ENCODE assay signal across 8 mouse cellular contexts in the genomic region with DNA sequence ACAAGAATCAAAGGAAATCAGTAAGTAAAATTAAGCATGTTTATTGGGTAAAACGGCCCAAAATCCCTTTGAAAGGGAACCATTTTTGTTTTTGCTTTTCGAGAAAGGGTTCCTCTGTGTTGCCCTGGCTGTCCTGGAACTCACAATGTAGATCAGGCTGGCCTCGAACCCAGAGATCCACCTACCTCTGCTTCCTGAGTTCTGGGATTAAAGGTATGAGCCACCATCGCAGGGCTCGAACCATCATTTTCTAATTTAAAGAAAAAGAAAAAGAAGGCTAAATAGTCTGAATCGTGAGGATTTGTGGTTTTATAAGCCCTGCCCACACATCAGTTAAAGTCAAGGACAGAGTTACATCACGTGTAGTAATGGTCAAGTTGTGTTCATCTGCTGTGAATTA. TPM values are rescaled to one million over a fixed set of nuclear protein-coding genes. Genes with fewer than 3 reads are reported as not detected.
DNase-seq lines count a peak whose midpoint lies in the region; ATAC-seq and TF ChIP-seq lines count a peak whose summit lies in the region.

No protein-coding gene starts in this region.

- H3K9me3 ChIP-seq in forebrain, embryonic 14.5 days (replicated peaks; ENCODE audit: control insufficient read depth, low read length) = no peaks in the 10 kb centered on the region
- H3K9me3 ChIP-seq in liver, embryonic 15.5 days (replicated peaks) = peaks cover 4% of the 10 kb centered on the region; the same call in 1 of the 2 replicates

- intact Hi-C loops in gastrocnemius, adult 2 months (cut with DNase I) = loop anchor here (5.0 kb wide), 1 partner anchor 154 kb away; the partner anchor contains the start of gene Pcyt1a

- H3K4me2 ChIP-seq in forebrain, embryonic 14.5 days (ENCODE audit: low read length) = peak overlapping the region; percentile 50
- H3K4me2 ChIP-seq in liver, embryonic 15.5 days = peak overlapping the region; percentile 68

- peaks cover 11% of the 10 kb centered on the region for H3K36me3 ChIP-seq in forebrain, embryonic 14.5 days (ENCODE audit: control insufficient read depth, insufficient read depth, low read length)
- peaks cover 26% of the 10 kb centered on the region for H3K36me3 ChIP-seq in liver, embryonic 15.5 days (replicated peaks)

- H3K27ac ChIP-seq in gastrocnemius, adult 2 months = peak overlapping the region; percentile 98
- no peak overlapping the region for H3K27ac ChIP-seq in forebrain, embryonic 14.5 days (ENCODE audit: low read depth, low read length)
- peak overlapping the region; percentile 96 for H3K27ac ChIP-seq in liver, embryonic 15.5 days (replicated peaks)

- TF ChIP-seq CTCF in gastrocnemius, adult 2 months (IDR thresholded peaks at IDR 0.05) = no peak

- H3K9ac ChIP-seq in forebrain, embryonic 14.5 days (ENCODE audit: low read length) = peak overlapping the region; percentile 87
- H3K9ac ChIP-seq in liver, embryonic 15.5 days = peak overlapping the region; percentile 94

- H3K4me3 ChIP-seq in gastrocnemius, adult 2 months = peak overlapping the region; percentile 98
- peak overlapping the region; percentile 84 for H3K4me3 ChIP-seq in forebrain, embryonic 14.5 days (ENCODE audit: low read depth, low read length)
- H3K4me3 ChIP-seq in liver, embryonic 15.5 days (replicated peaks) = peak overlapping the region; percentile 97

- DNase-seq in gastrocnemius, adult 2 months = no peak
- DNase-seq in gastrocnemius, adult 8-10 months (ENCODE audit: low spot score in 2 of 2) = no peak
- DNase-seq in A20 (ENCODE audit: low read depth, low spot score) = peak; percentile 52
- DNase-seq in forebrain, embryonic 14.5 days (ENCODE audit: low spot score) = no peak
- DNase-seq in frontal cortex, postnatal 14 days (ENCODE audit: low spot score in 2 of 2) = no peak
- DNase-seq in cerebellum, adult 18-20 months = no peak

- no peaks in the 10 kb centered on the region for H3K27me3 ChIP-seq in forebrain, embryonic 14.5 days (replicated peaks; ENCODE audit: control insufficient read depth, insufficient read depth, low read length)
- no peaks in the 10 kb centered on the region for H3K27me3 ChIP-seq in liver, embryonic 15.5 days

- H3K4me1 ChIP-seq in forebrain, embryonic 14.5 days (ENCODE audit: control insufficient read depth, insufficient read depth, low read length) = peaks cover 12% of the 10 kb centered on the region
- peaks cover 45% of the 10 kb centered on the region for H3K4me1 ChIP-seq in liver, embryonic 15.5 days (replicated peaks)

- ATAC-seq in forebrain, embryonic 14.5 days = no peak
- no peak for ATAC-seq in liver, embryonic 15.5 days (ENCODE audit: insufficient read depth)
- no peak for ATAC-seq in megakaryocyte progenitor cell, adult 5-6 weeks (replicated peaks; ENCODE audit: poor library complexity)

- 52% methylated on average over 7 of the region's 7 CpGs for WGBS in forebrain, embryonic 14.5 days
- 19% methylated on average over 7 of the region's 7 CpGs for whole genome bisulfite sequencing in liver, embryonic 15.5 days (ENCODE audit: insufficient replicate concordance)

RNA-seq across cellular contexts. Expression of gene Rnf168, which starts 1.1 kb away (rescaled TPM):
- 10 to 100 TPM in 1 of 2 experiments, 1 to 10 TPM in 1; 8.6 to 10.5 TPM for total RNA-seq in gastrocnemius, adult 2 months (2021)
- 10 to 100 TPM in 2 of 4 experiments, 1 to 10 TPM in 2; 8.5 to 11.7 (median 10.2) TPM for total RNA-seq in gastrocnemius, adult 8-10 months (2022)
- 21.0 and 23.0 TPM in 2 replicates for polyA plus RNA-seq in forebrain, embryonic 14.5 days (2014; fragmentation: Nextera tagmentation; extraction: Ambion mirVana)
- polyA plus RNA-seq in liver, embryonic 15.5 days (2015; fragmentation: Nextera tagmentation; extraction: Ambion mirVana) = 14.5 and 15.6 TPM in 2 replicates
- 17.1 and 18.2 TPM in 2 replicates for total RNA-seq in megakaryocyte progenitor cell, adult 5-6 weeks (2015)
- total RNA-seq in megakaryocyte progenitor cell, adult 5-6 weeks (2017) = 58.3 and 65.7 TPM in 2 replicates

RNA-seq across cellular contexts. Expression of gene Smco1, which starts 7.1 kb away (rescaled TPM):
- total RNA-seq in gastrocnemius, adult 2 months (2021) = 10 to 100 TPM; 59.1 to 76.9 TPM
- 10 to 100 TPM; 55.5 to 79.7 (median 66.0) TPM for total RNA-seq in gastrocnemius, adult 8-10 months (2022)
- not detected in 2 replicates for polyA plus RNA-seq in forebrain, embryonic 14.5 days (2014; fragmentation: Nextera tagmentation; extraction: Ambion mirVana)
- not detected in 2 replicates for polyA plus RNA-seq in liver, embryonic 15.5 days (2015; fragmentation: Nextera tagmentation; extraction: Ambion mirVana)
- total RNA-seq in megakaryocyte progenitor cell, adult 5-6 weeks (2015) = not detected in 2 replicates
- not detected in 2 replicates for total RNA-seq in megakaryocyte progenitor cell, adult 5-6 weeks (2017)

RNA-seq across cellular contexts. Expression of gene Wdr53, which starts 31.4 kb away (rescaled TPM):
- total RNA-seq in gastrocnemius, adult 2 months (2021) = 1 to 10 TPM; 6.2 to 7.8 TPM
- 1 to 10 TPM; 5.5 to 8.0 (median 6.5) TPM for total RNA-seq in gastrocnemius, adult 8-10 months (2022)
- polyA plus RNA-seq in forebrain, embryonic 14.5 days (2014; fragmentation: Nextera tagmentation; extraction: Ambion mirVana) = 15.8 and 16.5 TPM in 2 replicates
- 10.3 and 11.1 TPM in 2 replicates for polyA plus RNA-seq in liver, embryonic 15.5 days (2015; fragmentation: Nextera tagmentation; extraction: Ambion mirVana)
- 9.5 and 9.9 TPM in 2 replicates for total RNA-seq in megakaryocyte progenitor cell, adult 5-6 weeks (2015)
- total RNA-seq in megakaryocyte progenitor cell, adult 5-6 weeks (2017) = 19.6 and 21.6 TPM in 2 replicates

RNA-seq across cellular contexts. Expression of gene Fbxo45, which starts 31.4 kb away (rescaled TPM):
- 10 to 100 TPM; 15.1 to 16.6 TPM for total RNA-seq in gastrocnemius, adult 2 months (2021)
- total RNA-seq in gastrocnemius, adult 8-10 months (2022) = 10 to 100 TPM; 15.9 to 20.6 (median 16.7) TPM
- 10.6 and 10.7 TPM in 2 replicates for polyA plus RNA-seq in forebrain, embryonic 14.5 days (2014; fragmentation: Nextera tagmentation; extraction: Ambion mirVana)
- polyA plus RNA-seq in liver, embryonic 15.5 days (2015; fragmentation: Nextera tagmentation; extraction: Ambion mirVana) = 4.9 and 6.3 TPM in 2 replicates
- total RNA-seq in megakaryocyte progenitor cell, adult 5-6 weeks (2015) = 16.3 and 16.5 TPM in 2 replicates
- 19.7 and 22.8 TPM in 2 replicates for total RNA-seq in megakaryocyte progenitor cell, adult 5-6 weeks (2017)

RNA-seq across cellular contexts. Expression of gene Ubxn7, which starts 53.7 kb away (rescaled TPM):
- total RNA-seq in gastrocnemius, adult 2 months (2021) = 10 to 100 TPM; 14.5 to 16.1 TPM
- total RNA-seq in gastrocnemius, adult 8-10 months (2022) = 10 to 100 TPM; 10.9 to 15.5 (median 13.3) TPM
- 23.4 and 29.4 TPM in 2 replicates for polyA plus RNA-seq in forebrain, embryonic 14.5 days (2014; fragmentation: Nextera tagmentation; extraction: Ambion mirVana)
- polyA plus RNA-seq in liver, embryonic 15.5 days (2015; fragmentation: Nextera tagmentation; extraction: Ambion mirVana) = 7.3 and 9.3 TPM in 2 replicates
- total RNA-seq in megakaryocyte progenitor cell, adult 5-6 weeks (2015) = 24.5 and 35.5 TPM in 2 replicates
- 23.3 and 30.8 TPM in 2 replicates for total RNA-seq in megakaryocyte progenitor cell, adult 5-6 weeks (2017)

Comparison
In these comparisons a context has a peak if more than half of its experiments do, and no peak if none do; other contexts are left out.
1. RNA of gene Smco1, which starts 7.1 kb away (total RNA-seq): 59.1 to 76.9 TPM in gastrocnemius, adult 2 months and 55.5 to 79.7 TPM in gastrocnemius, adult 8-10 months; not detected in megakaryocyte progenitor cell, adult 5-6 weeks; every median in the first group is over 10 times any median in the second.
2. Peak in every context shown above with its lines, with median percentiles within 50 percentile points of each other: H3K4me3 ChIP-seq.